Mouse (Mus musculus) heart, adult 2 months (tissue): ENCODE measurements around the gene Ehd2.

Source experiments
- CTCF ChIP-seq: fragments of 200-600 bp; IDR thresholded peaks from 2 replicates; pipeline ENCODE4 v1.8.1; 2022; ENCODE audit warnings: antibody characterized with exemption, mild to moderate bottlenecking, moderate library complexity
- EP300 ChIP-seq: fragments of 200-500 bp; IDR thresholded peaks from 2 replicates; pipeline ENCODE4 v1.6.1; 2011; ENCODE audit warnings: low read depth, low read length, control low read depth; ENCODE audit not compliant: insufficient read depth
- POLR2A ChIP-seq: fragments of 200-500 bp; IDR thresholded peaks from 2 replicates; pipeline ENCODE4 v1.6.1; 2011; ENCODE audit warnings: mild to moderate bottlenecking, low read depth, low read length, control low read depth; ENCODE audit not compliant: insufficient read depth

DNA sequence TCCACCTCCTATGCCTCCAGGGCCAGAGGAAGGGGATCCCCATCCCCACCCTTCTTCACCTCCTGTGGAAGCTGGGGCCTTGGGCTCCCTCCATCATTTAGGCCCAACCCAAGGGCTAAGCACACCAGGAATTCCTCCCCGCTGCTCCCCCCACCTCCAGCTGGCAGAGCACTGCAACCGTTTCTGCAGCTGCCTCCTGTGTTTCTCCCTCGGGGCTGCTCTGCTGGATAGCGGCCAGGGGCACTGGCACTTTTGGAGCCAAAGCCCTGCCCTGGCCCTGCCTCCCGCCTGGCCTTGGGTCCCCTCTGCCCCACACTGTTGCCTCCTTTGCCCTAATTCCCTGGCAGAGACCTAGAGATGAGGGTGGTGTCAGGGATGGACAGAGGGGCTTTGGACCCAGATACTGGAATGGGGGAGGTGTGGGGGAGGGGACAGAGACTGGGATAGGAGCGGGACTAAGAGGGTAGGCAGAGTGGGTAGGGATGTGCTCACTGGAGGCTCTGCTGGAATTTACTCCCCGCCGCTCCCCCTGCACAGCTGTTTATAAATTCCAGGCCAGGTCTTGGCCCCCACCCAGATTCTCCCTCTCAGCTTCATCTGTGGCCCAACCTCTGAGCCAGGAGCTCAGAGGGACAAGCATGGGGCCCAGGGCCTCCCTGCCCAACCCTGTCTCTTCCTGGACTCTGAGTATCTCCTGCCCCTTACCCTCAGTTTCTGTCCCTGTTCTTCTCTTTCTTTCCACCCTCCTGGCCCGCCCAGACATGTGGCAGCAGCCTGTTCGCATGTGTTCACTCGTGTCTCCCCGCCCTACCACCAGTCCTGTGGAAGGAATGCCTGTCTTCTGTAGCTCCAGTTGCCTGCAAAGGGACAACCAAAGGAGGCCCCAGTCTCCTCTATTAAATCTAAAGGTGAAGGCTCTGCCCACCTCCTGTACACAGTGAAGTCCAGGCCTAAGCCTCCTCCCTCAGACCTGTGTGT lies 4.8 kb downstream of the Ehd2 start:
- TF ChIP-seq CTCF = no peak
- TF ChIP-seq POLR2A = peak; percentile 54
- TF ChIP-seq EP300 = peak; percentile 89
